Comparison of ENCODE assay signal across 8 mouse cellular contexts in genomic region chr14:47086743-47087142, GRCm38 (mm10).
A peak's percentile ranks its signal among the peaks of the same experiment; 100 is the strongest.
DNase-seq lines count a peak whose midpoint lies in the region; ATAC-seq and TF ChIP-seq lines count a peak whose summit lies in the region.

No protein-coding gene starts in this region.

- WGBS in forebrain, embryonic 12.5 days: 3% methylated on average over 16 of the region's 16 CpGs
- WGBS in lung, adult 2 months: 4% methylated on average over 16 of the region's 16 CpGs
- WGBS in olfactory bulb, adult 2 months: 3% methylated on average over 16 of the region's 16 CpGs

- no peak for TF ChIP-seq EP300 in ES-Bruce4 (IDR thresholded peaks at IDR 0.05; ENCODE audit: insufficient read depth, low read depth, low read length)

- TF ChIP-seq CTCF in ES-Bruce4 (IDR thresholded peaks at IDR 0.05; ENCODE audit: low read depth, low read length): peak; percentile 81
- TF ChIP-seq CTCF in lung, adult 2 months (IDR thresholded peaks at IDR 0.05; ENCODE audit: insufficient read depth, low read length): peak; percentile 83
- peak; percentile 87; the same call in 1 of the 2 replicates for TF ChIP-seq CTCF in olfactory bulb, adult 2 months (IDR thresholded peaks at IDR 0.05; ENCODE audit: insufficient read depth, low read depth, low read length)

- intact Hi-C loops in heart, postnatal 14 days (cut with DNase I): loop anchor here (1.0 to 10.0 kb wide), 5 partner anchors 86 to 308 kb away; partner anchors contain the start of gene Cgrrf1

- no peak for TF ChIP-seq POLR2A in ES-Bruce4 (IDR thresholded peaks at IDR 0.05; ENCODE audit: insufficient read depth, low read length)
- no peak for TF ChIP-seq POLR2A in lung, adult 2 months (IDR thresholded peaks at IDR 0.05; ENCODE audit: borderline replicate concordance, extremely low read depth, low read depth, low read length)
- no peak for TF ChIP-seq POLR2A in olfactory bulb, adult 2 months (IDR thresholded peaks at IDR 0.05; ENCODE audit: insufficient read depth, low read depth, low read length)

- H3K27me3 ChIP-seq in ES-Bruce4 (ENCODE audit: control insufficient read depth, insufficient read depth, low read length, poor library complexity, severe bottlenecking): no peaks in the 10 kb centered on the region
- H3K27me3 ChIP-seq in forebrain, embryonic 12.5 days: no peaks in the 10 kb centered on the region

- H3K9ac ChIP-seq in ES-Bruce4 (ENCODE audit: low read depth, poor library complexity, severe bottlenecking): peak overlapping the region; percentile 64
- peak overlapping the region; percentile 33; the same call in 1 of the 2 replicates for H3K9ac ChIP-seq in forebrain, embryonic 12.5 days

- H3K4me2 ChIP-seq in forebrain, embryonic 12.5 days: peak overlapping the region; percentile 62

- no peaks in the 10 kb centered on the region for H3K9me3 ChIP-seq in ES-Bruce4 (replicated peaks; ENCODE audit: control insufficient read depth, insufficient read depth, low read length, poor library complexity, severe bottlenecking)
- no peaks in the 10 kb centered on the region for H3K9me3 ChIP-seq in forebrain, embryonic 12.5 days

- ATAC-seq in forebrain, embryonic 12.5 days (ENCODE audit: low FRiP score): peak; percentile 80

- no peaks in the 10 kb centered on the region for H3K4me1 ChIP-seq in ES-Bruce4 (ENCODE audit: control insufficient read depth, insufficient read depth, low read length)
- H3K4me1 ChIP-seq in forebrain, embryonic 12.5 days: peaks cover 8% of the 10 kb centered on the region
- 0 out of 2 replicates have a peak, but pooled peaks cover 3% of the 10 kb centered on the region for H3K4me1 ChIP-seq in lung, adult 2 months (ENCODE audit: control insufficient read depth, insufficient read depth, low read length)
- peaks cover 9% of the 10 kb centered on the region for H3K4me1 ChIP-seq in olfactory bulb, adult 2 months (ENCODE audit: control insufficient read depth, insufficient read depth, low read length)

- no peaks in the 10 kb centered on the region for H3K36me3 ChIP-seq in ES-Bruce4 (ENCODE audit: control insufficient read depth, insufficient read depth, low read length, poor library complexity, severe bottlenecking)
- no peaks in the 10 kb centered on the region for H3K36me3 ChIP-seq in forebrain, embryonic 12.5 days (replicated peaks)

- H3K27ac ChIP-seq in ES-Bruce4 (ENCODE audit: insufficient read depth, low read length): no peak overlapping the region
- H3K27ac ChIP-seq in forebrain, embryonic 12.5 days: no peak overlapping the region
- H3K27ac ChIP-seq in olfactory bulb, adult 2 months (ENCODE audit: insufficient read depth, low read depth, low read length): no peak overlapping the region

- H3K4me3 ChIP-seq in ES-Bruce4 (ENCODE audit: low read depth, low read length): peak overlapping the region; percentile 60
- peak overlapping the region; percentile 33 for H3K4me3 ChIP-seq in forebrain, embryonic 12.5 days (replicated peaks)
- H3K4me3 ChIP-seq in lung, adult 2 months (replicated peaks; ENCODE audit: extremely low read depth, low read depth, low read length): no peak overlapping the region
- H3K4me3 ChIP-seq in olfactory bulb, adult 2 months (ENCODE audit: insufficient read depth, low read depth, low read length): peak overlapping the region; percentile 25

- DNase-seq in c-Kit-positive CD71-positive TER-119-positive erythroid progenitor cells, embryonic 14.5 days (ENCODE audit: low spot score): peak; percentile 41
- peak; percentile 72 to 78 for DNase-seq in heart, postnatal 14 days
- peak; percentile 18 to 71 for DNase-seq in layer of hippocampus, adult 18-20 months (ENCODE audit: low spot score in 2 of 2)
- DNase-seq in lung, adult 2 months: peak; percentile 60
- DNase-seq in thymus, adult 18-20 months: peak; percentile 39 to 41
